ENCODE assay signal across 10 mouse cellular contexts in genomic region chr15:8632361-8632760, GRCm38 (mm10).
DNase-seq lines count a peak whose midpoint lies in the region; ATAC-seq and TF ChIP-seq lines count a peak whose summit lies in the region.
"Had no signal": no experiment of that assay in that cellular context is flagged by ENCODE, and none has a peak within 500 bp of the region (broad histone marks: within the 10 kb centered on the region; RNA-seq: fewer than 3 reads in every experiment).

No protein-coding gene starts in this region.

- no peak overlapping the region for H3K9ac ChIP-seq in embryonic facial prominence, embryonic 12.5 days
- no peak overlapping the region for H3K9ac ChIP-seq in hindbrain, embryonic 14.5 days

- H3K27me3 ChIP-seq in embryonic facial prominence, embryonic 12.5 days: 0 out of 2 replicates have a peak, but pooled peaks cover 5% of the 10 kb centered on the region
- 0 out of 2 replicates have a peak, but pooled peaks cover 12% of the 10 kb centered on the region for H3K27me3 ChIP-seq in hindbrain, embryonic 14.5 days (ENCODE audit: control insufficient read depth, insufficient read depth, low read length)

- ATAC-seq in embryonic facial prominence, embryonic 12.5 days (ENCODE audit: insufficient number of reproducible peaks, insufficient read depth, low FRiP score, low TSS enrichment): peak; percentile 57
- ATAC-seq in hindbrain, embryonic 14.5 days (ENCODE audit: low FRiP score): peak; percentile 25; the same call in 1 of the 2 replicates

- H3K36me3 ChIP-seq in embryonic facial prominence, embryonic 12.5 days: peaks cover 3% of the 10 kb centered on the region; the same call in 1 of the 2 replicates
- no peaks in the 10 kb centered on the region for H3K36me3 ChIP-seq in hindbrain, embryonic 14.5 days (replicated peaks; ENCODE audit: control insufficient read depth, insufficient read depth)

- H3K27ac ChIP-seq in embryonic facial prominence, embryonic 12.5 days: no peak overlapping the region; the same call in 1 of the 2 replicates
- no peak overlapping the region for H3K27ac ChIP-seq in hindbrain, embryonic 14.5 days
- H3K27ac ChIP-seq in left cerebral cortex, adult 2 months: no peak overlapping the region

- H3K4me2 ChIP-seq in embryonic facial prominence, embryonic 12.5 days (replicated peaks): no peak overlapping the region
- H3K4me2 ChIP-seq in hindbrain, embryonic 14.5 days (replicated peaks): no peak overlapping the region

- peaks cover 23% of the 10 kb centered on the region for H3K4me1 ChIP-seq in embryonic facial prominence, embryonic 12.5 days
- H3K4me1 ChIP-seq in hindbrain, embryonic 14.5 days (replicated peaks; ENCODE audit: control insufficient read depth, insufficient read depth, low read length): peaks cover 9% of the 10 kb centered on the region; the same call in 1 of the 2 replicates

- 6% methylated on average over 10 of the region's 10 CpGs for WGBS in embryonic facial prominence, embryonic 12.5 days
- 11% methylated on average over 10 of the region's 10 CpGs for WGBS in hindbrain, embryonic 14.5 days

- TF ChIP-seq CTCF in left cerebral cortex, adult 2 months (IDR thresholded peaks at IDR 0.05): no peak

- no peak overlapping the region for H3K4me3 ChIP-seq in embryonic facial prominence, embryonic 12.5 days
- no peak overlapping the region for H3K4me3 ChIP-seq in hindbrain, embryonic 14.5 days (replicated peaks; ENCODE audit: low read length)
- no peak overlapping the region for H3K4me3 ChIP-seq in left cerebral cortex, adult 2 months

- DNase-seq in cerebellum, adult 9-11 months: peak; percentile 52
- DNase-seq in cerebellum, adult 18-20 months: no peak
- DNase-seq in hindbrain, embryonic 14.5 days (ENCODE audit: low spot score): no peak
- DNase-seq in neural tube, embryonic 10.5 days (ENCODE audit: extremely low spot score, low spot score): peak; percentile 61
- DNase-seq in ovary, postnatal 10 days (ENCODE audit: low spot score): no peak
- no peak for DNase-seq in thymus, adult 18-20 months
- no peak for DNase-seq in left cerebral cortex, adult 2 months (ENCODE audit: extremely low spot score in 1 of 2, low spot score in 2 of 2)
- DNase-seq: kidney, adult 9 months; lung, postnatal 10 days had no signal

- intact Hi-C loops in left cerebral cortex, adult 2 months (cut with DNase I): loop anchor here (5.0 kb wide), 1 partner anchor 75 kb away; no protein-coding TSS in a partner anchor

- no peaks in the 10 kb centered on the region for H3K9me3 ChIP-seq in embryonic facial prominence, embryonic 12.5 days
- no peaks in the 10 kb centered on the region for H3K9me3 ChIP-seq in hindbrain, embryonic 14.5 days (ENCODE audit: control insufficient read depth, low read length)

Comparison
In these comparisons a context has a peak if more than half of its experiments do, and no peak if none do; other contexts are left out.
1. DNase-seq: peak in cerebellum, adult 9-11 months (single experiment) and neural tube, embryonic 10.5 days (single experiment); none in cerebellum, adult 18-20 months (0 of 2), hindbrain, embryonic 14.5 days (single experiment), ovary, postnatal 10 days (single experiment), thymus, adult 18-20 months (0 of 2) and left cerebral cortex, adult 2 months (0 of 2).